In the genomic region with DNA sequence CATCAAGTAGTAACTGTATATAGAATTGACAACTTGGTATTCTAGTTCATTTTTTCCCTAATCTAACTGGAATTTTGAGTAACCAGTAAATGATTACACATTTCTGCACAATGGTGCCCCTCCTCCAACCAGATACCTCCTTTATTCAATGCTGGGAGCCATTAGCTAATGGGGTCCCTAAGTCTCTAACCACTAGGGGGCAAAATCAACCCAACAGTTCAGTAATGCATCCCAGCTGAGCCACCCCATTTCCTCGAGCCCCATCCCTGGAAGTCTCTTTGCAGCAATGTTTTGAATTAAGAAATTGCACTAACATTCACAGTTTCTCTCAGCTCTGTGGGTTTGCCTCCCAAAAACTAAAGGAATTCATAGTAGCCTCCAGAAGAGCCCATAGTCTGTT, we compare ENCODE assay signal across 16 mouse cellular contexts.
DNase-seq lines count a peak whose midpoint lies in the region; ATAC-seq and TF ChIP-seq lines count a peak whose summit lies in the region.
"Had no signal": no experiment of that assay in that cellular context is flagged by ENCODE, and none has a peak within 500 bp of the region (broad histone marks: within the 10 kb centered on the region; RNA-seq: fewer than 3 reads in every experiment).

No protein-coding gene starts in this region.

- TF ChIP-seq CTCF in layer of hippocampus, adult 2 months (conservative IDR thresholded peaks at IDR 0.05): peak; percentile 69

- ATAC-seq in megakaryocyte progenitor cell, adult 5-6 weeks (replicated peaks; ENCODE audit: poor library complexity): 0 out of 2 replicates have a peak, but pooled peaks have one; percentile 42
- ATAC-seq: midbrain, embryonic 15.5 days; Patski had no signal

- H3K27ac ChIP-seq in layer of hippocampus, adult 2 months: no peak overlapping the region
- H3K27ac ChIP-seq: heart, embryonic 15.5 days; liver, embryonic 13.5 days; midbrain, embryonic 15.5 days had no signal

- intact Hi-C loops in heart, postnatal 25 days (cut with DNase I): no loop called here

- peak; percentile 43 for DNase-seq in embryo, embryonic 10 days (ENCODE audit: low spot score)
- no peak for DNase-seq in embryo, embryonic 9.5 days (ENCODE audit: extremely low spot score)
- peak in 1 of 2 experiments; percentile 16 for DNase-seq in layer of hippocampus, adult 2 months (ENCODE audit: low spot score in 2 of 2)
- no peak for DNase-seq in layer of hippocampus, adult 9-11 months
- DNase-seq in R1 (ENCODE audit: low read depth, low spot score): peak; percentile 48
- DNase-seq in heart, postnatal 25 days (ENCODE audit: low spot score): no peak
- DNase-seq in thymus, postnatal 14 days: no peak
- DNase-seq: adrenal gland, postnatal 25 days; cerebellum, adult 2 months; kidney, postnatal 25 days; liver, embryonic 13.5 days; right cerebral cortex, postnatal 25 days had no signal

- H3K4me3 ChIP-seq in layer of hippocampus, adult 2 months: no peak overlapping the region
- H3K4me3 ChIP-seq: heart, embryonic 15.5 days; liver, embryonic 13.5 days; midbrain, embryonic 15.5 days had no signal

Comparison
In these comparisons a context has a peak if more than half of its experiments do, and no peak if none do; other contexts are left out.
1. DNase-seq: peak in embryo, embryonic 10 days (single experiment) and R1 (single experiment); none in embryo, embryonic 9.5 days (single experiment), layer of hippocampus, adult 9-11 months (single experiment), heart, postnatal 25 days (single experiment) and thymus, postnatal 14 days (single experiment).